In the genomic region with DNA sequence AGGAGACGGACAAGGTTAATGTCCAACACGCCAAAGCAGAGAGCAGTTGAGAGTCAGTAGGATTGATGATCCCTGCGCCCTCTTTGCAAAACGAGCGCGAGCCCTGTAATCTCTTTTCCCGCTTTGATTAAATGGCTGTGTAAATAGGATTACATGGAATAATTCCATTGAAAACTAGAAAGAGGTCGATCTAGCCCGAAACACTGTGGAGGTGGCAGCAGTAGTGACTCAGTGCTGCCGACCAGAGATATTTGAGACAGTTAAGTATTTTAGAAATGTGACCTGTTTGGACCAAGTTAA, we compare ENCODE assay signal across 8 mouse cellular contexts. TPM values are rescaled to one million over a fixed set of nuclear protein-coding genes. Genes with fewer than 3 reads are reported as not detected.
DNase-seq lines count a peak whose midpoint lies in the region; ATAC-seq and TF ChIP-seq lines count a peak whose summit lies in the region.

No protein-coding gene starts in this region.

- no peak for DNase-seq in kidney, postnatal 4 days
- DNase-seq in embryonic facial prominence, embryonic 14.5 days (ENCODE audit: low spot score), result no peak
- no peak for DNase-seq in right cerebral cortex, postnatal 4 days
- no peak for DNase-seq in spleen, postnatal 10 days (ENCODE audit: low spot score in 2 of 2)
- no peak for DNase-seq in frontal cortex, postnatal 14 days (ENCODE audit: low spot score in 2 of 2)

- H3K4me1 ChIP-seq in kidney, embryonic 15.5 days, result peaks cover 30% of the 10 kb centered on the region
- peaks cover 6% of the 10 kb centered on the region for H3K4me1 ChIP-seq in embryonic facial prominence, embryonic 14.5 days (ENCODE audit: control insufficient read depth, insufficient read depth, low read length)
- H3K4me1 ChIP-seq in intestine, postnatal 0 days (replicated peaks; ENCODE audit: control insufficient read depth, insufficient read depth, low read length), result peaks cover 8% of the 10 kb centered on the region; the same call in 1 of the 2 replicates
- H3K4me1 ChIP-seq in neural tube, embryonic 13.5 days (replicated peaks), result peaks cover 45% of the 10 kb centered on the region

- no peak for TF ChIP-seq CTCF in intestine, postnatal 0 days (IDR thresholded peaks at IDR 0.05; ENCODE audit: low read depth)

- H3K9ac ChIP-seq in kidney, embryonic 15.5 days, result peak overlapping the region; percentile 24; the same call in 1 of the 2 replicates
- 0 out of 2 replicates have a peak overlapping the region, but pooled peaks have one; percentile 19 for H3K9ac ChIP-seq in embryonic facial prominence, embryonic 14.5 days (ENCODE audit: low read depth, low read length)
- H3K9ac ChIP-seq in intestine, postnatal 0 days (ENCODE audit: low read depth, low read length), result no peak overlapping the region
- H3K9ac ChIP-seq in neural tube, embryonic 13.5 days, result peak overlapping the region; percentile 51; the same call in 1 of the 2 replicates

- H3K27me3 ChIP-seq in kidney, embryonic 15.5 days, result peaks cover 33% of the 10 kb centered on the region
- H3K27me3 ChIP-seq in embryonic facial prominence, embryonic 14.5 days (replicated peaks; ENCODE audit: control insufficient read depth, insufficient read depth, low read length), result peaks cover 18% of the 10 kb centered on the region
- no peaks in the 10 kb centered on the region for H3K27me3 ChIP-seq in intestine, postnatal 0 days (replicated peaks; ENCODE audit: control insufficient read depth, insufficient read depth, low read length)
- H3K27me3 ChIP-seq in neural tube, embryonic 13.5 days, result peaks cover 54% of the 10 kb centered on the region

- H3K4me2 ChIP-seq in kidney, embryonic 15.5 days, result peak overlapping the region; percentile 96
- peak overlapping the region; percentile 73 for H3K4me2 ChIP-seq in embryonic facial prominence, embryonic 14.5 days (ENCODE audit: low read depth, low read length)
- H3K4me2 ChIP-seq in intestine, postnatal 0 days (replicated peaks; ENCODE audit: low read depth), result peak overlapping the region; percentile 80
- H3K4me2 ChIP-seq in neural tube, embryonic 13.5 days, result peak overlapping the region; percentile 84

- WGBS in kidney, embryonic 15.5 days, result 9% methylated on average over 10 of the region's 10 CpGs
- WGBS in embryonic facial prominence, embryonic 14.5 days, result 7% methylated on average over 10 of the region's 10 CpGs
- 10% methylated on average over 10 of the region's 10 CpGs for WGBS in intestine, postnatal 0 days
- WGBS in neural tube, embryonic 13.5 days, result 5% methylated on average over 10 of the region's 10 CpGs

- ATAC-seq in kidney, embryonic 15.5 days (replicated peaks; ENCODE audit: low FRiP score), result no peak
- no peak for ATAC-seq in embryonic facial prominence, embryonic 14.5 days (ENCODE audit: low read depth)
- no peak for ATAC-seq in intestine, postnatal 0 days
- ATAC-seq in neural tube, embryonic 13.5 days (ENCODE audit: low read depth), result no peak

- no peak overlapping the region for H3K27ac ChIP-seq in kidney, embryonic 15.5 days
- no peak overlapping the region for H3K27ac ChIP-seq in embryonic facial prominence, embryonic 14.5 days (replicated peaks; ENCODE audit: low read depth, low read length)
- H3K27ac ChIP-seq in intestine, postnatal 0 days (ENCODE audit: low read depth, low read length), result no peak overlapping the region
- no peak overlapping the region for H3K27ac ChIP-seq in neural tube, embryonic 13.5 days (replicated peaks)

- H3K4me3 ChIP-seq in kidney, embryonic 15.5 days (replicated peaks), result peak overlapping the region; percentile 83
- H3K4me3 ChIP-seq in embryonic facial prominence, embryonic 14.5 days (ENCODE audit: low read depth, low read length), result peak overlapping the region; percentile 57
- H3K4me3 ChIP-seq in intestine, postnatal 0 days (ENCODE audit: low read depth, low read length), result peak overlapping the region; percentile 62
- H3K4me3 ChIP-seq in neural tube, embryonic 13.5 days, result peak overlapping the region; percentile 58

- no peaks in the 10 kb centered on the region for H3K9me3 ChIP-seq in kidney, embryonic 15.5 days (replicated peaks)
- H3K9me3 ChIP-seq in embryonic facial prominence, embryonic 14.5 days (ENCODE audit: control insufficient read depth, low read length), result no peaks in the 10 kb centered on the region
- no peaks in the 10 kb centered on the region for H3K9me3 ChIP-seq in intestine, postnatal 0 days (ENCODE audit: control insufficient read depth)
- no peaks in the 10 kb centered on the region for H3K9me3 ChIP-seq in neural tube, embryonic 13.5 days

- H3K36me3 ChIP-seq in kidney, embryonic 15.5 days, result peaks cover 6% of the 10 kb centered on the region; the same call in 1 of the 2 replicates
- H3K36me3 ChIP-seq in embryonic facial prominence, embryonic 14.5 days (ENCODE audit: control insufficient read depth, insufficient read depth, low read length), result no peaks in the 10 kb centered on the region
- H3K36me3 ChIP-seq in intestine, postnatal 0 days (ENCODE audit: control insufficient read depth, insufficient read depth), result 0 out of 2 replicates have a peak, but pooled peaks cover 14% of the 10 kb centered on the region
- H3K36me3 ChIP-seq in neural tube, embryonic 13.5 days, result no peaks in the 10 kb centered on the region

RNA-seq across cellular contexts. Expression of a gene that starts 2.3 kb away (rescaled TPM):
- polyA plus RNA-seq in kidney, embryonic 15.5 days (2015; fragmentation: Nextera tagmentation; extraction: Ambion mirVana), result 24.3 and 26.3 TPM in 2 replicates
- 36.5 and 40.2 TPM in 2 replicates for polyA plus RNA-seq in embryonic facial prominence, embryonic 14.5 days (2014; fragmentation: Nextera tagmentation; extraction: Ambion mirVana)
- 15.8 and 16.3 TPM in 2 replicates for polyA plus RNA-seq in intestine, postnatal 0 days (2015; fragmentation: Nextera tagmentation; extraction: Ambion mirVana)
- 18.6 and 19.7 TPM in 2 replicates for polyA plus RNA-seq in neural tube, embryonic 13.5 days (2015; fragmentation: Nextera tagmentation; extraction: Ambion mirVana)
